Mouse (Mus musculus) embryonic facial prominence, embryonic 15.5 days (tissue): ENCODE measurements at regions not wholly inside any gene's neighbourhood (a gene's known extent, or its start where the extent isn't known, plus 50 kb on each side); places are given as distances from the start of the nearest gene placed in this dataset.

Experiments
- ATAC-seq: fragments of 200-750 bp; cut with Nextera tagmentation; 2 replicates; pipeline ENCODE4 v1.8.0; 2017; ENCODE audit warnings: low read depth, moderate TSS enrichment; ENCODE audit not compliant: insufficient number of reproducible peaks, low FRiP score, low TSS enrichment
- H3K27ac ChIP-seq: fragments of 300-500 bp; sonication (generic); replicated peaks from 2 replicates; pipeline ENCODE4 v1.5.1; 2015; ENCODE audit warnings: mild to moderate bottlenecking, inconsistent platforms
- H3K27me3 ChIP-seq: fragments of 300-500 bp; sonication (generic); 2 replicates; pipeline ENCODE4 v1.6.1; 2015; ENCODE audit warnings: inconsistent platforms
- H3K36me3 ChIP-seq: fragments of 300-500 bp; sonication (generic); 2 replicates; pipeline ENCODE4 v1.6.1; 2015; ENCODE audit warnings: mild to moderate bottlenecking, inconsistent platforms
- H3K4me1 ChIP-seq: fragments of 300-500 bp; sonication (generic); 2 replicates; pipeline ENCODE4 v1.6.1; 2015; ENCODE audit warnings: inconsistent platforms
- H3K4me2 ChIP-seq: fragments of 300-500 bp; sonication (generic); replicated peaks from 2 replicates; pipeline ENCODE4 v1.6.1; 2015; ENCODE audit warnings: mild to moderate bottlenecking, inconsistent platforms
- H3K4me3 ChIP-seq: fragments of 300-500 bp; sonication (generic); replicated peaks from 2 replicates; pipeline ENCODE4 v1.5.1; 2015; ENCODE audit warnings: mild to moderate bottlenecking, inconsistent platforms
- H3K9ac ChIP-seq: fragments of 300-500 bp; sonication (generic); 2 replicates; pipeline ENCODE4 v1.6.1; 2015; ENCODE audit warnings: inconsistent platforms
- H3K9me3 ChIP-seq: fragments of 300-500 bp; sonication (generic); replicated peaks from 2 replicates; pipeline ENCODE4 v1.6.1; 2016; ENCODE audit warnings: inconsistent platforms
- WGBS: fragments of 180-500 bp; shearing (Covaris S2); methylation state at CpG from one replicate; pipeline ENCODE4 v1.1.7; 2015; 5-methylcytosine and 5-hydroxymethylcytosine counted together

- Histone ChIP-seq H3K36me3 (no peaks in the 10 kb centered on the region), H3K27ac (no peak overlapping the region), H3K4me2 (no peak overlapping the region), H3K4me1 (no peaks in the 10 kb centered on the region; the same call in 1 of the 2 replicates), H3K27me3 (no peaks in the 10 kb centered on the region), H3K9me3 (no peaks in the 10 kb centered on the region), H3K9ac (no peak overlapping the region), H3K4me3 (no peak overlapping the region)
- WGBS: 54% methylated on average over 6 of the region's 6 CpGs
- no peak for ATAC-seq
These were observed 121.7 kb downstream of the Chic2 start for GRCm38 (mm10) chr5:74922881-74923280.

- 63% methylated on average over 2 of the region's 2 CpGs for WGBS
- no peaks in the 10 kb centered on the region; the same call in 1 of the 2 replicates for H3K4me1 ChIP-seq
These were observed 123.6 kb downstream of the Chic2 start for GRCm38 (mm10) chr5:74920939-74921338.

GRCm38 (mm10) chr5:74920490-74920889, 124.1 kb downstream of the Chic2 start:
- H3K36me3 ChIP-seq: no peaks in the 10 kb centered on the region

More at GRCm38 (mm10) chr5:74920939-74921338, 123.6 kb downstream of the Chic2 start:
- H3K9ac ChIP-seq: no peak overlapping the region
- no peaks in the 10 kb centered on the region for H3K9me3 ChIP-seq
- no peaks in the 10 kb centered on the region for H3K36me3 ChIP-seq
- no peak overlapping the region for H3K27ac ChIP-seq
- no peak overlapping the region for H3K4me3 ChIP-seq
- no peaks in the 10 kb centered on the region for H3K27me3 ChIP-seq
- ATAC-seq: no peak
- H3K4me2 ChIP-seq: no peak overlapping the region

DNA sequence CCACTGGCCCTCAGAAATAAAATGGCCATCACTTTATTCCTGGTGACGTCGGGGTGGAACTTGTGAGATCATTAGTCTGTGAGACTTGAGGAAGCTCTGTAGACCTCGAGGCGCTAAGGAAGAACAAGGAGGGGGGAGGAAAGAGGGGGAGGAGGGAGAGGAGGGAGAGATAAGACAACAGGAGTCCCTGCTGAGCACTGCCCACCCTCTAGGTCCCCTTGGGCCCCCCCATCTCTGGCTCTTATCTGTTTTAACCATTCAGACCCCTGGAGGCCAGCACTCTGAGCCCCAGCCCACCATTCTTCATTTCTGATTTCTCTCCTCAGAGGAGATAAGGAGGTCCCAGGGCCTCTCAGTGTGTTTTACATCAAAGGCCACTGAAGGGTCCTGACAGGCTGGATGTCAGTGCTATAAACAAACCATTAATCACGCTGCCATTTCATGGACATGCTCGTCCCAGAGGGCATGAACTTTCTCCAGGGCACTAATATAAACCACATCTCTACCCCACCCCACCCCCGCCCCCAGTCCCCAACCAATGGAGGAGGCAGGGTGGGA, 139.0 kb downstream of the Chic2 start:
- H3K4me1 ChIP-seq: no peaks in the 10 kb centered on the region
- H3K27ac ChIP-seq: no peak overlapping the region
- H3K4me2 ChIP-seq: no peak overlapping the region
- no peaks in the 10 kb centered on the region for H3K27me3 ChIP-seq
- no peaks in the 10 kb centered on the region for H3K36me3 ChIP-seq
- H3K9me3 ChIP-seq: no peaks in the 10 kb centered on the region
- no peak for ATAC-seq
- no peak overlapping the region for H3K4me3 ChIP-seq
- H3K9ac ChIP-seq: no peak overlapping the region
- 32% methylated on average over 7 of the region's 7 CpGs for WGBS

More at GRCm38 (mm10) chr5:74920490-74920889, 124.1 kb downstream of the Chic2 start:
- no peak overlapping the region for H3K4me3 ChIP-seq
- H3K27ac ChIP-seq: no peak overlapping the region
- H3K9me3 ChIP-seq: no peaks in the 10 kb centered on the region
- no peak overlapping the region for H3K9ac ChIP-seq
- WGBS: 63% methylated on average over 5 of the region's 5 CpGs
- no peak for ATAC-seq
- H3K4me2 ChIP-seq: no peak overlapping the region
- H3K27me3 ChIP-seq: no peaks in the 10 kb centered on the region
- no peaks in the 10 kb centered on the region; the same call in 1 of the 2 replicates for H3K4me1 ChIP-seq

GRCm38 (mm10) chr5:74904927-74905503, 139.6 kb downstream of the Chic2 start:
- no peaks in the 10 kb centered on the region for H3K36me3 ChIP-seq
- 62% methylated on average over 7 of the region's 7 CpGs for WGBS
- no peaks in the 10 kb centered on the region for H3K27me3 ChIP-seq
- H3K4me2 ChIP-seq: no peak overlapping the region
- no peaks in the 10 kb centered on the region for H3K4me1 ChIP-seq
- ATAC-seq: no peak
- H3K27ac ChIP-seq: no peak overlapping the region
- no peak overlapping the region for H3K9ac ChIP-seq
- no peak overlapping the region for H3K4me3 ChIP-seq
- no peaks in the 10 kb centered on the region for H3K9me3 ChIP-seq

- Histone ChIP-seq H3K4me1 (no peaks in the 10 kb centered on the region), H3K4me3 (no peak overlapping the region), H3K27me3 (no peaks in the 10 kb centered on the region), H3K36me3 (no peaks in the 10 kb centered on the region), H3K9ac (no peak overlapping the region), H3K4me2 (no peak overlapping the region), H3K9me3 (no peaks in the 10 kb centered on the region), H3K27ac (no peak overlapping the region)
- no peak for ATAC-seq
- WGBS: 76% methylated on average over 3 of the region's 3 CpGs
These were observed 140.2 kb downstream of the Chic2 start for GRCm38 (mm10) chr5:74904327-74904726.

DNA sequence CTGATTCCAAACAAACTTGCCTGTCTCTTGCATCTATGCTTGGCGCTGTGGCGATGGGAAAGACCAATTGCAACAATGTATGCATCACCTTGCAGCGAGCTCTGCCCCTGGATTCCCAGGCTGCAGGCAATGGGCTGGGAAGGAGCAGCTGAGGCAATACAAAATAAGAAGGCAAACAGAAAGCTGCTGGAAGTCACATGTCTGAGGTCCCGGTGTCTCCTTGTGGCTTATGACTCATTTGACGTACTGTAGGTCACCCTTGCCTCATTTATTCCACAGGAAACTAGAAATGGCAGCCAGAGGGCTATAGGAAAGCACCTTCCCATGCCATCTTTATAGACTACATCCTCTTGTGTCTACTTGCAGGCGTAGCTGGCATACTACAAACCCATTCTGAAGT, 140.9 kb downstream of the Chic2 start:
- no peak overlapping the region for H3K4me2 ChIP-seq
- H3K36me3 ChIP-seq: no peaks in the 10 kb centered on the region
- H3K9me3 ChIP-seq: no peaks in the 10 kb centered on the region
- 93% methylated on average over 6 of the region's 6 CpGs for WGBS
- no peaks in the 10 kb centered on the region for H3K27me3 ChIP-seq
- no peak overlapping the region for H3K4me3 ChIP-seq
- H3K27ac ChIP-seq: no peak overlapping the region
- no peak for ATAC-seq
- H3K4me1 ChIP-seq: no peaks in the 10 kb centered on the region
- no peak overlapping the region for H3K9ac ChIP-seq

- Histone ChIP-seq H3K27ac (no peak overlapping the region), H3K9me3 (no peaks in the 10 kb centered on the region), H3K4me3 (no peak overlapping the region), H3K27me3 (no peaks in the 10 kb centered on the region), H3K36me3 (no peaks in the 10 kb centered on the region), H3K4me2 (no peak overlapping the region), H3K4me1 (peaks cover 11% of the 10 kb centered on the region; the same call in 1 of the 2 replicates), H3K9ac (no peak overlapping the region)
- 62% methylated on average over 8 of the region's 8 CpGs for WGBS
- ATAC-seq: no peak
These were observed 147.4 kb downstream of the Chic2 start for GRCm38 (mm10) chr5:74897133-74897532.

- no peak overlapping the region for H3K4me3 ChIP-seq
- no peak for ATAC-seq
- no peaks in the 10 kb centered on the region for H3K9me3 ChIP-seq
- H3K4me1 ChIP-seq: peaks cover 18% of the 10 kb centered on the region; the same call in 1 of the 2 replicates
- H3K27ac ChIP-seq: no peak overlapping the region
- H3K9ac ChIP-seq: no peak overlapping the region
- no peak overlapping the region for H3K4me2 ChIP-seq
- H3K36me3 ChIP-seq: no peaks in the 10 kb centered on the region
- WGBS: 65% methylated on average over 5 of the region's 5 CpGs
- no peaks in the 10 kb centered on the region for H3K27me3 ChIP-seq
These were observed 151.3 kb downstream of the Chic2 start for GRCm38 (mm10) chr5:74893276-74893675.

DNA sequence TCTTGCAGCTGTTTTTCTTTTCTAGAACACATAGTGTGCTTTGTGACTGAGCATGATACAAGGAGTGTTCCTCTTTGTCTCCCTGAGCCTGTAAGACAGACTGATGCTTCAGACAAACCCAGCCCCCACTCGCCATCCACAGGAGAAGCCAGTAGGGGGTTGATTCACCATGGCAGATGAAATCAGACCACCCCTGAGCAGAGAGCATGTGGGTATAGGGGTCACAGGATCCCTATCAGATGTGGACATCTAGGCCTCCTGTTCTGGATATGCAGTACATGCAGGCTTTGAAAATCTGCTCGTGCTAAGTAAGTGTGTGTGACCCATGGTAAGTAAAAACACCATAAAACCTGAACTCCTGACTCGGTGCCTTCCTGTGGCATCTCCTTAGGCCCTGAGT, 153.0 kb downstream of the Chic2 start:
- WGBS: 37% methylated on average over 3 of the region's 3 CpGs
- Histone ChIP-seq H3K9me3 (no peaks in the 10 kb centered on the region), H3K4me2 (no peak overlapping the region), H3K9ac (no peak overlapping the region), H3K36me3 (no peaks in the 10 kb centered on the region), H3K4me1 (0 out of 2 replicates have a peak, but pooled peaks cover 12% of the 10 kb centered on the region), H3K27ac (no peak overlapping the region), H3K4me3 (no peak overlapping the region), H3K27me3 (no peaks in the 10 kb centered on the region)
- ATAC-seq: no peak

GRCm38 (mm10) chr5:74888934-74889333, 155.6 kb downstream of the Chic2 start:
- no peaks in the 10 kb centered on the region for H3K36me3 ChIP-seq
- H3K4me2 ChIP-seq: no peak overlapping the region
- H3K4me3 ChIP-seq: no peak overlapping the region
- H3K9me3 ChIP-seq: no peaks in the 10 kb centered on the region
- ATAC-seq: no peak
- 53% methylated on average over 8 of the region's 8 CpGs for WGBS
- no peak overlapping the region for H3K9ac ChIP-seq
- H3K27me3 ChIP-seq: no peaks in the 10 kb centered on the region
- H3K27ac ChIP-seq: peak overlapping the region; percentile 63
- 0 out of 2 replicates have a peak, but pooled peaks cover 12% of the 10 kb centered on the region for H3K4me1 ChIP-seq

DNA sequence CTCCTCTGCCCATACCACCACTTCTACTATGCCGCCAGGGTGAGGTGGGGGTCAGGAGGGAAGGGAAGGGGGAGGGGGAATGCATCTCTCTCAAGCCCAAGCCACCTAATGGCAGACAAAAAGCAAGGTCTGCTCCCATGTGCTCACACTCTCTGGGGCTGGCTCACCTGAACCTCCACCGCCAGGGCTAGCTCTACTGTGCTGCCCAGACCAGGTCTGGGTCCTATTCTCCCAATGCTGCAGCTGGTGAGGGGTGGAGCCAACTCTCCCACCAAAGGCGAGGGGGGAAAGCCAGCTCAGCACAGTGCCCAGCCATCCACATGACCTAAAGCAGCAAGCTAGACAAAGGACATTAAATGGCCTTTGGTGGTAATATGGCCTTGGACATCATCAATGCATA, 158.6 kb downstream of the Chic2 start:
- 85% methylated on average over 3 of the region's 3 CpGs for WGBS
- no peaks in the 10 kb centered on the region for H3K27me3 ChIP-seq

More for the DNA sequence above, 158.6 kb downstream of the Chic2 start:
- no peak overlapping the region for H3K27ac ChIP-seq
- no peak for ATAC-seq
- H3K4me1 ChIP-seq: peaks cover 15% of the 10 kb centered on the region; the same call in 1 of the 2 replicates
- no peaks in the 10 kb centered on the region for H3K36me3 ChIP-seq
- H3K9ac ChIP-seq: no peak overlapping the region
- no peak overlapping the region for H3K4me3 ChIP-seq
- no peaks in the 10 kb centered on the region for H3K9me3 ChIP-seq
- no peak overlapping the region for H3K4me2 ChIP-seq
